Mouse (Mus musculus): ENCODE measurements around the gene Rala. TPM values are rescaled to one million over a fixed set of nuclear protein-coding genes. Genes with fewer than 3 reads are reported as not detected.

Rala gene
- polyA plus RNA-seq, 1 experiment from 2014 or later = 85.4 TPM

DNA sequence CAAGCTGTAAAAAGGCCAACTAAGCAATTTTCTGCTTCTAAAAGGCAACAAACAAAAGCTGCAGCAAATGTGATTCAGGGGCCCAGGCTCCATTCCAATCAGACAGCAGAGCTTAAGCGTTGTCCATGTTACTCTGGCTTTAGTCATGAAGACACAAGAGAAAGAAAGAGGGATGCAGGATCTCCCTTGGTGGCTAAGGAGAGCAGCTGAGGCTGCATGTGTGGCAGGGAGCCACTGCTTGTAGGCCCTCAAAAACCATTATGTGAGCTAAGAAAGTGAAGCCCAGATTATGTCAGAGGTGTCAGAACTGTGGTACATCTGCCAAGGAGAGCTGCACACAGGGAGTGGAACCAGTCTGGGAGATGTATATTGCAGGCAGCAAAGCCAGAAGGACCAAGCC lies 36.7 kb downstream of the Rala start:
- 86% methylated on average over 1 of the region's 1 CpGs for WGBS (ENCODE audit: insufficient replicate concordance)
- Histone ChIP-seq H3K36me3 (ENCODE audit: control insufficient read depth, insufficient read depth, low read length) (no peaks in the 10 kb centered on the region), H3K4me1 (ENCODE audit: control insufficient read depth, insufficient read depth, low read length) (no peaks in the 10 kb centered on the region), H3K27me3 (ENCODE audit: control insufficient read depth, insufficient read depth, low read length) (no peaks in the 10 kb centered on the region), H3K9ac (ENCODE audit: low read depth, low read length) (no peak overlapping the region), H3K4me2 (no peak overlapping the region), H3K27ac (ENCODE audit: low read depth, low read length) (no peak overlapping the region), H3K9me3 (replicated peaks; ENCODE audit: control insufficient read depth, low read length) (no peaks in the 10 kb centered on the region), H3K4me3 (ENCODE audit: low read depth, low read length) (no peak overlapping the region)
- ATAC-seq (replicated peaks; ENCODE audit: insufficient number of reproducible peaks, low FRiP score, low TSS enrichment) = no peak

DNA sequence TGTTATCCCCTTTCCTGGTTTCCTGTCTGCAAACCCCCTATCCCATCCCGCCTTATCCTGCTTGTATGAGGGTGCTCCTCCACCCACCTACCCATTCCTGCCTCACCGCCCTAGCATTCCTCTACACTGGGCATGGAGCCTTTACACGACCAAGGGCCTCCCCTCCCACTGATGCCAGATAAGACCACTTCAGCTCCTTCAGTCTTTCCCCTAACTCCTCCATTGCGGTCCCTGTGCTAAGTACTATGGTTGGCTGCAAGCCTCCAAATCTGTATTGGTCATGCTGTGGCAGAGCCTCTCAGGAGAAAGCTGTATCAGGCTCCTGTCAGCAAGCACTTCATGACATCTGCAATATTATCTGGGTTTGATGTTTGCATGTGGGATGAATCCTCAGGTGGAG lies 42.6 kb downstream of the Rala start:
- Histone ChIP-seq H3K4me3 (ENCODE audit: low read depth, low read length) (no peak overlapping the region), H3K9me3 (replicated peaks; ENCODE audit: control insufficient read depth, low read length) (no peaks in the 10 kb centered on the region), H3K36me3 (ENCODE audit: control insufficient read depth, insufficient read depth, low read length) (no peaks in the 10 kb centered on the region), H3K4me2 (no peak overlapping the region), H3K27me3 (ENCODE audit: control insufficient read depth, insufficient read depth, low read length) (no peaks in the 10 kb centered on the region), H3K4me1 (ENCODE audit: control insufficient read depth, insufficient read depth, low read length) (peaks cover 8% of the 10 kb centered on the region), H3K9ac (ENCODE audit: low read depth, low read length) (no peak overlapping the region), H3K27ac (ENCODE audit: low read depth, low read length) (no peak overlapping the region)
- ATAC-seq (replicated peaks; ENCODE audit: insufficient number of reproducible peaks, low FRiP score, low TSS enrichment) = peak; percentile 57; the same call in 1 of the 2 replicates
- WGBS (ENCODE audit: insufficient replicate concordance) = 33% methylated on average over 4 of the region's 4 CpGs

DNA sequence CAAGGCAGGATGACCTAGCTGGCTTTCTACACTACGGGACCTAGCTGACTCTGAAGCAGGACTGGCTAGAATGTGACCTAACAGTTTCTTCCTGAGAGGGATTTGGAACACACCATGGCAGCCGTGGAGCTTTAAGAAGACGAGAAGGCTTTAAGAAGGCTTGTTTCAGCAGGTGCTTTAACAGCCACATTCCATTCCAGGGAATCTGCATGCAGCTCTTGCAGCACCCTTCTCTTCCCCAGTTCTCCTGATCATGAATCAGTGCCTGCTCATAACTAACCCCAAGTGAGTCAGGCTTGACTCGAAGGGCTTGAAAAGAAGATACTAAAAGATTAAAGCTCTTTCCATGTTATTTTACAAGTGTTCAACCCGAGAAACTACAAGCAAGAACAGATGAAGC lies 43.4 kb downstream of the Rala start:
- WGBS (ENCODE audit: insufficient replicate concordance) = 58% methylated on average over 5 of the region's 5 CpGs
- H3K4me1 ChIP-seq (ENCODE audit: control insufficient read depth, insufficient read depth, low read length) = peaks cover 8% of the 10 kb centered on the region
- no peak overlapping the region for H3K27ac ChIP-seq (ENCODE audit: low read depth, low read length)
- no peaks in the 10 kb centered on the region for H3K27me3 ChIP-seq (ENCODE audit: control insufficient read depth, insufficient read depth, low read length)
- no peak overlapping the region for H3K4me3 ChIP-seq (ENCODE audit: low read depth, low read length)
- H3K4me2 ChIP-seq = no peak overlapping the region
- no peak for ATAC-seq (replicated peaks; ENCODE audit: insufficient number of reproducible peaks, low FRiP score, low TSS enrichment)
- H3K9ac ChIP-seq (ENCODE audit: low read depth, low read length) = no peak overlapping the region
- H3K36me3 ChIP-seq (ENCODE audit: control insufficient read depth, insufficient read depth, low read length) = 0 out of 2 replicates have a peak, but pooled peaks cover 2% of the 10 kb centered on the region
- no peaks in the 10 kb centered on the region for H3K9me3 ChIP-seq (replicated peaks; ENCODE audit: control insufficient read depth, low read length)

DNA sequence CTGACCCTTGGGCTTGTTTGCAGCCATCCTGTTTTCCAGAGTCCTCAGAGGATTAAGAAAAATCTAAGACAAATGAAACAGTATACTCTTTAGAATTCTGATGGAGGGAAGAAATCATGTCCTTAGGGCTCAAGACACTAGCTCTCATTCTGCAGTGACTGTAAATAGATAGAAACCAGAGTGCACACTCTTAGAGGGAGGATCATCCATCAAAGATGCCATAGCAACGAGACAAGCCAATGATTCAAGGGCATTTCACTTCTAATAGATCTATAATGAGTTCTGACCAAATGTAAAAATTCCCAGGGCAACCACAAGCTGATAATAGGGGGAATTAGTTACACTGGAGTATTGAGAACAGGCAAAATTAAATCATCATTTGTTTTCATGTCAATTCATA lies 47.0 kb downstream of the Rala start:
- Histone ChIP-seq H3K9ac (ENCODE audit: low read depth, low read length) (no peak overlapping the region), H3K27ac (ENCODE audit: low read depth, low read length) (no peak overlapping the region), H3K27me3 (ENCODE audit: control insufficient read depth, insufficient read depth, low read length) (no peaks in the 10 kb centered on the region), H3K4me2 (no peak overlapping the region), H3K4me3 (ENCODE audit: low read depth, low read length) (no peak overlapping the region), H3K4me1 (ENCODE audit: control insufficient read depth, insufficient read depth, low read length) (peaks cover 8% of the 10 kb centered on the region), H3K9me3 (replicated peaks; ENCODE audit: control insufficient read depth, low read length) (no peaks in the 10 kb centered on the region), H3K36me3 (ENCODE audit: control insufficient read depth, insufficient read depth, low read length) (peaks cover 6% of the 10 kb centered on the region; the same call in 1 of the 2 replicates)
- ATAC-seq (replicated peaks; ENCODE audit: insufficient number of reproducible peaks, low FRiP score, low TSS enrichment) = no peak
- WGBS (ENCODE audit: insufficient replicate concordance) = 64% methylated on average over 1 of the region's 1 CpGs

DNA sequence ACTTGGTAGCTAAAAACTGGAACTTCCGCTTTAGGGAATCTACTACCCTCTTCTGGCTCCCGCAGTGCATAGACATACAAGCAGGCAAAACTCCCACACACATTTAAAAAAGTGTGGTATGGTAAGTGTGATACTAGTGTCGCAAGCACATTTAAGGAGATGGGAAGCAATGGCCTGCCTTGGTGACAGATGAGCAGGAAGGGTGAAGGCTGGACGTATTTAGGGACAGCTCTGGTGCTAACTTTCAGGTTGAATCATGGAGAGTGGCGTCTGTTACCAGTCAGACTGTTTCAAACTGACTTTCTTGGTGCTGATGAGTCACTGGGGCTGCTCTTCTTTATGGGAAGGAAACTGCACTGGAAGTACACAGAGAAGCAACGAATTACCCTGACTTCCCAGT lies 52.5 kb downstream of the Rala start:
- WGBS (ENCODE audit: insufficient replicate concordance) = 82% methylated on average over 6 of the region's 6 CpGs
- H3K27ac ChIP-seq (ENCODE audit: low read depth, low read length) = no peak overlapping the region
- H3K4me3 ChIP-seq (ENCODE audit: low read depth, low read length) = no peak overlapping the region
- ATAC-seq (replicated peaks; ENCODE audit: insufficient number of reproducible peaks, low FRiP score, low TSS enrichment) = no peak
- no peak overlapping the region for H3K9ac ChIP-seq (ENCODE audit: low read depth, low read length)
- no peaks in the 10 kb centered on the region for H3K9me3 ChIP-seq (replicated peaks; ENCODE audit: control insufficient read depth, low read length)
- no peaks in the 10 kb centered on the region for H3K4me1 ChIP-seq (ENCODE audit: control insufficient read depth, insufficient read depth, low read length)
- no peak overlapping the region for H3K4me2 ChIP-seq
- peaks cover 12% of the 10 kb centered on the region for H3K36me3 ChIP-seq (ENCODE audit: control insufficient read depth, insufficient read depth, low read length)
- no peaks in the 10 kb centered on the region for H3K27me3 ChIP-seq (ENCODE audit: control insufficient read depth, insufficient read depth, low read length)

DNA sequence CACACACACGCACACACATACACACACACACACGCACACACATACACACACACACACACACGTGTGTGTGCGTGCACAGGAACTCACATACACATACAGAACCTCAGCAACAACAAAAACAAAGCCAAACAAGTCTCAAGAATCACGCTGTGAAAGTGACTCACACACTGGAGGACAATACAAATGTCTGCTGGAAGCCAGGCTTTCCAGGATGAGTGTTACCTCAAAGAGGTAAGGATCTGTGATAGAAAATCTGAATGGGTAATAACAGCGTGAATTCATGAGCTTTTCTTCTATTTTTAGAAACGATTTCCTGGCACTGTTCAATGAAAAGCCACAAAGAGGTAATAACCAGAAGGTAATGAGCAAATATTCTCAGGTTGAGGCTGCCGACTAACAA lies 59.8 kb downstream of the Rala start:
- Histone ChIP-seq H3K27ac (ENCODE audit: low read depth, low read length) (no peak overlapping the region), H3K4me3 (ENCODE audit: low read depth, low read length) (no peak overlapping the region), H3K36me3 (ENCODE audit: control insufficient read depth, insufficient read depth, low read length) (peaks cover 8% of the 10 kb centered on the region), H3K4me1 (ENCODE audit: control insufficient read depth, insufficient read depth, low read length) (no peaks in the 10 kb centered on the region), H3K27me3 (ENCODE audit: control insufficient read depth, insufficient read depth, low read length) (no peaks in the 10 kb centered on the region), H3K4me2 (no peak overlapping the region), H3K9ac (ENCODE audit: low read depth, low read length) (no peak overlapping the region), H3K9me3 (replicated peaks; ENCODE audit: control insufficient read depth, low read length) (no peaks in the 10 kb centered on the region)
- WGBS (ENCODE audit: insufficient replicate concordance) = 78% methylated on average over 8 of the region's 8 CpGs
- ATAC-seq (replicated peaks; ENCODE audit: insufficient number of reproducible peaks, low FRiP score, low TSS enrichment) = no peak

DNA sequence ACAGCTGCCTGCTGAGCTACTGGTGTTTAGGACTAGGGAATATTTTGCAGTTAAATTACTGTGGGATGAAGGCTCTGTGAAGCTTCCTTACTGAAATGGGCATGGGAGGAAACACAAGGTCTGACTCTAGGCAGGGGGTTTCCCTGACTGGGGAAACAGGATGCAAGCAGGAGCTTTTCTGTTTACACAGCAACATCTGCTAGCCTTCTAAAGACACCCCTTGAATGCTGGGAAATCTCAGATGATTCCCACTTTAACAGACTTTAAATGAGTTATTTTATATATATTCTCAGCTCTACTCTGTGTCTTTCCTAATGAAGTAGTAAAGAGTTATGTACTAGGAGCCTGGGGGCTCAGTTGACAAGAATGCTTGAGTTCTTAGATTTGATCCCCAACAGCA lies 65.0 kb downstream of the Rala start:
- H3K27me3 ChIP-seq (ENCODE audit: control insufficient read depth, insufficient read depth, low read length) = no peaks in the 10 kb centered on the region
- H3K4me2 ChIP-seq = no peak overlapping the region
- H3K27ac ChIP-seq (ENCODE audit: low read depth, low read length) = no peak overlapping the region
- H3K9me3 ChIP-seq (replicated peaks; ENCODE audit: control insufficient read depth, low read length) = no peaks in the 10 kb centered on the region
- no peak overlapping the region for H3K9ac ChIP-seq (ENCODE audit: low read depth, low read length)
- no peak for ATAC-seq (replicated peaks; ENCODE audit: insufficient number of reproducible peaks, low FRiP score, low TSS enrichment)
- H3K4me3 ChIP-seq (ENCODE audit: low read depth, low read length) = no peak overlapping the region
- no peaks in the 10 kb centered on the region for H3K4me1 ChIP-seq (ENCODE audit: control insufficient read depth, insufficient read depth, low read length)
- peaks cover 3% of the 10 kb centered on the region; the same call in 1 of the 2 replicates for H3K36me3 ChIP-seq (ENCODE audit: control insufficient read depth, insufficient read depth, low read length)

DNA sequence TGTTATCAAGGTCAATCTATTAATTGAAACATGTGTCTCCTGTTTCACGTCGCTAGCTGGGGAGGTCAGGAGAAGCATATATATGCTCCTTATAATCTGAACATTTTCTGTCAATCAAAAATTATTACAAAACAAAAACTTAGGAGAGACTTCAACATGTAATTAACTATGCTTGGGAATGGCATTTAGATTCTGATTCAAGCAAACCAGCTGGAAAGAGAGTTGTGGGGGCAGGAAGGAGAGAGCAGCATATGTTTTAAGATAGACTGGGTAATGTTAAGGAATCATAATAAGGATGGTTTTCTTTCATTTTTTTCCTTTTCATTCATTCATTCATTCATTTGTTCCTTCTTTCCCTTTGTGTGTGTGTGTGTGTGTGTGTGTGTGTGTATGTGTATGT lies 77.3 kb downstream of the Rala start:
- WGBS (ENCODE audit: insufficient replicate concordance) = 80% methylated on average over 2 of the region's 2 CpGs
- Histone ChIP-seq H3K4me3 (ENCODE audit: low read depth, low read length) (no peak overlapping the region), H3K9ac (ENCODE audit: low read depth, low read length) (no peak overlapping the region), H3K27ac (ENCODE audit: low read depth, low read length) (no peak overlapping the region), H3K36me3 (ENCODE audit: control insufficient read depth, insufficient read depth, low read length) (no peaks in the 10 kb centered on the region), H3K4me2 (no peak overlapping the region), H3K4me1 (ENCODE audit: control insufficient read depth, insufficient read depth, low read length) (no peaks in the 10 kb centered on the region), H3K9me3 (replicated peaks; ENCODE audit: control insufficient read depth, low read length) (no peaks in the 10 kb centered on the region), H3K27me3 (ENCODE audit: control insufficient read depth, insufficient read depth, low read length) (no peaks in the 10 kb centered on the region)
- ATAC-seq (replicated peaks; ENCODE audit: insufficient number of reproducible peaks, low FRiP score, low TSS enrichment) = no peak

DNA sequence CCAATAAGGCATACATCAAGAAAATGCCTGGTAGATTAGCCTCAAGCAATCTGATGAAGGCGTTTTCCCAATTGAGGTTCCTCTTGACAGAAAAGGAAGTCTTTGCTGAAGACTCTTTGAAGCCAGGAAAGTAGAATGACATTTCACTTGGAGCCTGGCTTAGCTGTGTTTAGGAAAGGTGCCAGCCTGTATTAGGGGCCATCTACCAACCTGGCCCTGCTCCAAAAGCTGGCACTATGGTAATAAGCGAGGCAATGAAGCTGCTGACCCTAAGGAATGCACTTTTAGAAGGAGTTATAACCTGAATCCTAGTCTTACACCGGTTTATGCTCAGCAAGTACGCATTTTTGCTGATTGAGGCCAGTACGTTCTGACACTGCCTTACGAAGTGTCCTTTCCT lies 83.5 kb downstream of the Rala start:
- H3K4me1 ChIP-seq (ENCODE audit: control insufficient read depth, insufficient read depth, low read length) = 0 out of 2 replicates have a peak, but pooled peaks cover 6% of the 10 kb centered on the region
- no peak overlapping the region for H3K27ac ChIP-seq (ENCODE audit: low read depth, low read length)
- no peak overlapping the region for H3K9ac ChIP-seq (ENCODE audit: low read depth, low read length)
- peaks cover 3% of the 10 kb centered on the region; the same call in 1 of the 2 replicates for H3K9me3 ChIP-seq (replicated peaks; ENCODE audit: control insufficient read depth, low read length)
- WGBS (ENCODE audit: insufficient replicate concordance) = 80% methylated on average over 6 of the region's 6 CpGs
- no peaks in the 10 kb centered on the region for H3K36me3 ChIP-seq (ENCODE audit: control insufficient read depth, insufficient read depth, low read length)
- ATAC-seq (replicated peaks; ENCODE audit: insufficient number of reproducible peaks, low FRiP score, low TSS enrichment) = no peak
- H3K27me3 ChIP-seq (ENCODE audit: control insufficient read depth, insufficient read depth, low read length) = no peaks in the 10 kb centered on the region
- no peak overlapping the region for H3K4me3 ChIP-seq (ENCODE audit: low read depth, low read length)
- no peak overlapping the region for H3K4me2 ChIP-seq

Data from heart, embryonic 11.5 days (tissue).